Mouse (Mus musculus) CH12.LX (cell line): ENCODE measurements around the gene 6030445D17Rik. TPM values are rescaled to one million over a fixed set of nuclear protein-coding genes. Genes with fewer than 3 reads are reported as not detected.

Experiments
- DNase-seq: peaks from one replicate; pipeline ENCODE4 v3.0.0-alpha.2; 2013; ENCODE audit errors: extremely low read depth
- H3K27ac ChIP-seq: 2 replicates; pipeline ENCODE4 v1.5.1; 2012; ENCODE audit warnings: low read depth, mild to moderate bottlenecking, control low read depth, moderate library complexity; ENCODE audit not compliant: insufficient read depth
- H3K27me3 ChIP-seq: replicated peaks from 2 replicates; pipeline ENCODE3; 2012; ENCODE audit warnings: inconsistent platforms
- H3K36me3 ChIP-seq, 2 experiments: replicated peaks in 1 of 2; 2 replicates each; pipeline versions ENCODE3 to v1.6.1; 2012; ENCODE audit warnings: inconsistent platforms in 1 of 2, low read length in 1 of 2, mild to moderate bottlenecking in 1 of 2, mixed read lengths in 1 of 2, moderate library complexity in 1 of 2; ENCODE audit not compliant: control insufficient read depth in 1 of 2, insufficient read depth in 1 of 2
- H3K4me1 ChIP-seq, 2 experiments: 2 replicates each; pipeline ENCODE4 v1.6.1; 2012; ENCODE audit warnings: inconsistent platforms in 1 of 2, moderate library complexity in 1 of 2; ENCODE audit not compliant: insufficient read depth in 2 of 2, control insufficient read depth in 1 of 2
- H3K4me2 ChIP-seq: 2 replicates; pipeline ENCODE4 v1.6.1; 2012; ENCODE audit warnings: low read depth, mild to moderate bottlenecking, control low read depth; ENCODE audit not compliant: poor library complexity, insufficient read depth, severe bottlenecking
- H3K4me3 ChIP-seq, 3 experiments: fragments of 150-350 bp in 1 of 3; sonication (generic) in 1 of 3; replicated peaks in 1 of 3; 2 replicates each; pipeline versions ENCODE3 to v1.5.1; 2011 to 2012; ENCODE audit warnings: low read depth in 2 of 3, low read length in 2 of 3, mild to moderate bottlenecking in 2 of 3, moderate library complexity in 2 of 3, control low read depth in 1 of 3, improper control_type of control experiment in 1 of 3, inconsistent platforms in 1 of 3, mixed read lengths in 1 of 3; ENCODE audit not compliant: poor library complexity in 1 of 3
- H3K79me2 ChIP-seq: replicated peaks from 2 replicates; pipeline ENCODE4 v1.6.1; 2012; ENCODE audit warnings: mild to moderate bottlenecking, moderate library complexity; ENCODE audit not compliant: control insufficient read depth, poor library complexity, insufficient read depth, severe bottlenecking; ENCODE audit errors: extremely low read depth
- H3K9ac ChIP-seq: 2 replicates; pipeline ENCODE4 v1.6.1; 2012; ENCODE audit warnings: low read depth, mild to moderate bottlenecking, control low read depth, moderate library complexity; ENCODE audit not compliant: insufficient read depth
- H3K9me3 ChIP-seq: replicated peaks from 2 replicates; pipeline ENCODE3; 2012; ENCODE audit warnings: low read length, inconsistent platforms, mixed read lengths
- BHLHE40 ChIP-seq: IDR thresholded peaks from 2 replicates; pipeline ENCODE4 v1.6.1; 2011; ENCODE audit warnings: mild to moderate bottlenecking, low read depth, low read length, improper control_type of control experiment
- CHD1 ChIP-seq: IDR thresholded peaks from 2 replicates; pipeline ENCODE4 v1.6.1; 2012; ENCODE audit warnings: low read depth, low read length, improper control_type of control experiment, inconsistent platforms
- CHD2 ChIP-seq: IDR thresholded peaks from 2 replicates; pipeline ENCODE4 v1.6.1; 2011; ENCODE audit warnings: low read length, improper control_type of control experiment
- ELF1 ChIP-seq: IDR thresholded peaks from 2 replicates; pipeline ENCODE4 v1.6.1; 2014; ENCODE audit warnings: low read depth, mild to moderate bottlenecking, inconsistent platforms, low read length, improper control_type of control experiment
- ETS1 ChIP-seq: conservative IDR thresholded peaks from 2 replicates; pipeline ENCODE4 v1.6.1; 2012; ENCODE audit warnings: low read depth, mild to moderate bottlenecking, inconsistent platforms, low read length, improper control_type of control experiment, moderate library complexity
- GABPA ChIP-seq: IDR thresholded peaks from 2 replicates; pipeline ENCODE4 v1.6.1; 2012; ENCODE audit warnings: low read depth, low read length, improper control_type of control experiment, inconsistent platforms; ENCODE audit not compliant: insufficient replicate concordance
- HCFC1 ChIP-seq: IDR thresholded peaks from 2 replicates; pipeline ENCODE4 v1.6.1; 2012; ENCODE audit warnings: low read depth, mild to moderate bottlenecking, inconsistent platforms, low read length, improper control_type of control experiment
- IRF4 ChIP-seq: IDR thresholded peaks from 2 replicates; pipeline ENCODE4 v1.6.1; 2014; ENCODE audit warnings: low read depth, mild to moderate bottlenecking, inconsistent platforms, low read length, improper control_type of control experiment
- JUN ChIP-seq: IDR thresholded peaks from 2 replicates; pipeline ENCODE4 v1.6.1; 2011; ENCODE audit warnings: low read depth, mild to moderate bottlenecking, low read length, improper control_type of control experiment, moderate library complexity; ENCODE audit not compliant: insufficient read depth
- JUND ChIP-seq: conservative IDR thresholded peaks from 2 replicates; pipeline ENCODE4 v1.6.1; 2011; ENCODE audit warnings: low read depth, low read length, improper control_type of control experiment
- MAFK ChIP-seq: IDR thresholded peaks from 2 replicates; pipeline ENCODE4 v1.6.1; 2011; ENCODE audit warnings: low read length, improper control_type of control experiment; ENCODE audit not compliant: insufficient replicate concordance
- MAX ChIP-seq: IDR thresholded peaks from 2 replicates; pipeline ENCODE4 v1.6.1; 2011; ENCODE audit warnings: low read length, improper control_type of control experiment
- MAZ ChIP-seq: IDR thresholded peaks from 2 replicates; pipeline ENCODE4 v1.6.1; 2012; ENCODE audit warnings: low read depth, mild to moderate bottlenecking, inconsistent platforms, low read length, improper control_type of control experiment, moderate library complexity
- MEF2A ChIP-seq: IDR thresholded peaks from 2 replicates; pipeline ENCODE4 v1.6.1; 2014; ENCODE audit warnings: low read depth, mild to moderate bottlenecking, inconsistent platforms, low read length, improper control_type of control experiment, borderline replicate concordance
- MYC ChIP-seq: IDR thresholded peaks from 2 replicates; pipeline ENCODE4 v1.6.1; 2011; ENCODE audit warnings: low read depth, mild to moderate bottlenecking, improper control_type of control experiment, low read length
- NRF1 ChIP-seq: IDR thresholded peaks from 2 replicates; pipeline ENCODE4 v1.6.1; 2014; ENCODE audit warnings: low read depth, mild to moderate bottlenecking, inconsistent platforms, low read length, improper control_type of control experiment, moderate library complexity
- POLR2AphosphoS2 ChIP-seq: IDR thresholded peaks from 2 replicates; pipeline ENCODE4 v1.6.1; 2011; ENCODE audit warnings: low read depth, low read length, improper control_type of control experiment
- RAD21 ChIP-seq: IDR thresholded peaks from 2 replicates; pipeline ENCODE4 v1.6.1; 2011; ENCODE audit warnings: low read depth, mild to moderate bottlenecking, low read length, improper control_type of control experiment, moderate library complexity
- RCOR1 ChIP-seq: conservative IDR thresholded peaks from 2 replicates; pipeline ENCODE4 v1.6.1; 2012; ENCODE audit warnings: low read depth, mild to moderate bottlenecking, inconsistent platforms, low read length, improper control_type of control experiment
- SIN3A ChIP-seq: IDR thresholded peaks from 2 replicates; pipeline ENCODE4 v1.6.1; 2012; ENCODE audit warnings: low read length, improper control_type of control experiment, inconsistent platforms
- SMC3 ChIP-seq: IDR thresholded peaks from 2 replicates; pipeline ENCODE4 v1.6.1; 2011; ENCODE audit warnings: low read depth, low read length, improper control_type of control experiment
- TCF12 ChIP-seq: IDR thresholded peaks from 2 replicates; pipeline ENCODE4 v1.6.1; 2014; ENCODE audit warnings: low read depth, mild to moderate bottlenecking, inconsistent platforms, low read length, improper control_type of control experiment
- USF2 ChIP-seq: conservative IDR thresholded peaks from 2 replicates; pipeline ENCODE4 v1.6.1; 2011; ENCODE audit warnings: low read depth, low read length, improper control_type of control experiment
- ZC3H11A ChIP-seq: IDR thresholded peaks from 2 replicates; pipeline ENCODE4 v1.6.1; 2012; ENCODE audit warnings: low read depth, mild to moderate bottlenecking, inconsistent platforms, low read length, improper control_type of control experiment
- ZMIZ1 ChIP-seq: IDR thresholded peaks from 2 replicates; pipeline ENCODE4 v1.6.1; 2012; ENCODE audit warnings: low read depth, mild to moderate bottlenecking, inconsistent platforms, low read length, improper control_type of control experiment
- dilution Hi-C: fragments of 300-500 bp; cut with MboI; formaldehyde crosslinking; loops from 2 replicates; pipeline ENCODE4 v1.14.3; 2020; ENCODE audit warnings: low sequenced_read_pairs; ENCODE audit not compliant: extremely low pct_unique_long_range_greater_than_20kb, extremely low pct_ligation_motif_present
- in situ Hi-C: fragments of 300-500 bp; cut with MboI; formaldehyde crosslinking; loops from 3 replicates; pipeline ENCODE4 v1.14.3; 2019; ENCODE audit warnings: low sequenced_read_pairs, low pct_ligation_motif_present, low pct_unique_long_range_greater_than_20kb, mixed read lengths
- polyA plus RNA-seq: library from polyadenylated mRNA; unstranded; fragments of >175 nt; gene quantifications from 2 replicates; pipeline ENCODE4 v1.2.1, GENCODE M21; 2012; ENCODE audit warnings: low read depth; ENCODE audit not compliant: insufficient read length
- total RNA-seq, 2 experiments: library from RNA; depleted of rRNA; stranded (reverse); fragments of 300-350 nt in 1 of 2; fragments of >200 nt in 1 of 2; gene quantifications; 2 replicates each; pipeline ENCODE4 v1.2.3; 2012 to 2014

6030445D17Rik gene
- total and polyA plus RNA-seq, 3 experiments = not detected

- Histone ChIP-seq H3K4me1 (no peaks in the 10 kb centered on the region), H3K27ac (no peak overlapping the region), H3K4me2 (no peak overlapping the region), H3K36me3 (no peaks in the 10 kb centered on the region), H3K9me3 (no peaks in the 10 kb centered on the region), H3K27me3 (peaks cover 3% of the 10 kb centered on the region), H3K4me3 (no peak overlapping the region), H3K79me2 (no peaks in the 10 kb centered on the region), H3K9ac (no peak overlapping the region)
- in situ Hi-C loops (no loop called here), dilution Hi-C loops (no loop called here)
- no peak for DNase-seq
- TF ChIP-seq MAX (no peak), MEF2A (no peak), POLR2AphosphoS2 (no peak), JUN (no peak), MAZ (no peak), JUND (no peak), SMC3 (no peak), MAFK (no peak), SIN3A (no peak), TCF12 (no peak), CHD2 (no peak), USF2 (no peak)
Measured at GRCm38 (mm10) chr4:136439106-136439505, 22.9 kb upstream of the 6030445D17Rik start.

GRCm38 (mm10) chr4:136441354-136442043 is 20.6 kb upstream of the 6030445D17Rik start:
- no peak overlapping the region for H3K4me2 ChIP-seq
- in situ Hi-C loops = no loop called here
- H3K4me1 ChIP-seq = no peaks in the 10 kb centered on the region

More at GRCm38 (mm10) chr4:136441354-136442043, 20.6 kb upstream of the 6030445D17Rik start:
- H3K4me3 ChIP-seq = no peak overlapping the region
- TF ChIP-seq MAZ (no peak), RAD21 (no peak), JUND (no peak), RCOR1 (no peak), ZMIZ1 (no peak), NRF1 (no peak), ELF1 (no peak), BHLHE40 (no peak), HCFC1 (no peak), ZC3H11A (no peak), MYC (no peak), IRF4 (no peak), MEF2A (no peak), ETS1 (no peak), GABPA (no peak), CHD1 (no peak), MAFK (no peak)
- H3K9me3 ChIP-seq = no peaks in the 10 kb centered on the region
- dilution Hi-C loops = no loop called here
- H3K9ac ChIP-seq = no peak overlapping the region
- H3K27me3 ChIP-seq = peaks cover 3% of the 10 kb centered on the region
- H3K27ac ChIP-seq = no peak overlapping the region
- H3K79me2 ChIP-seq = no peaks in the 10 kb centered on the region
- DNase-seq = no peak
- H3K36me3 ChIP-seq = no peaks in the 10 kb centered on the region
